Mouse (Mus musculus) spleen, adult 2 months (tissue): ENCODE results near the gene Samd4b.

Experiments
- CTCF ChIP-seq: fragments of 200-500 bp; IDR thresholded peaks from 2 replicates; pipeline ENCODE4 v1.5.1; 2011; ENCODE audit warnings: mild to moderate bottlenecking, inconsistent platforms; ENCODE audit not compliant: insufficient read depth, insufficient read length, insufficient replicate concordance; ENCODE audit errors: extremely low read depth
- POLR2A ChIP-seq: fragments of 200-500 bp; IDR thresholded peaks from 2 replicates; pipeline ENCODE4 v1.6.1; 2011; ENCODE audit warnings: low read depth, low read length, inconsistent platforms

DNA sequence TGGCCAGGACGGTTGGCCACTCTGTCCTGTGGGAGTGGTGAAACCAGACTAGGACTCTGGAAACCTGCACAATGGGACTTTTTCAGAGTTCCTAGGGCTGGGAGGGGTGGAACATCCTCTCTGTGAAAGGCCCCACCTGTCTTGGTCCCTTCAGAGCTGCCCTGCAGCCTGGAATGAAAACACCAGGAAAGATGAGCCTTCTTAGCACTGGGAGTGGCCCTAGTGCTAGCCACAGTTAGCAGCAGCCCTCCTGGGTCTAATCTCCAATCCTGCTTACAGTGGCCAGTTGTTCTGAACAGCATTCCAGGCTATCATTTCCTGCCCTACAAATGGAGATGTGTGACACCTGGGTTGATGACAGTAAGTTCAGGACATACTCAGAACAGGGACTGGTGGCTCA is 6.1 kb downstream of the Samd4b start:
- TF ChIP-seq POLR2A (no peak), CTCF (no peak)
